Mouse (Mus musculus): ENCODE measurements around the gene Olfr1444.
A peak's percentile ranks its signal among the peaks of the same experiment; 100 is the strongest.

Olfr1444 gene

GRCm38 (mm10) chr19:12856983-12857382 is at the start of gene Olfr1444:
Gene Olfr1444, plus strand, starts transcription at chr19:12857283.
- DNase-seq (ENCODE audit: low spot score) = no peak

DNA sequence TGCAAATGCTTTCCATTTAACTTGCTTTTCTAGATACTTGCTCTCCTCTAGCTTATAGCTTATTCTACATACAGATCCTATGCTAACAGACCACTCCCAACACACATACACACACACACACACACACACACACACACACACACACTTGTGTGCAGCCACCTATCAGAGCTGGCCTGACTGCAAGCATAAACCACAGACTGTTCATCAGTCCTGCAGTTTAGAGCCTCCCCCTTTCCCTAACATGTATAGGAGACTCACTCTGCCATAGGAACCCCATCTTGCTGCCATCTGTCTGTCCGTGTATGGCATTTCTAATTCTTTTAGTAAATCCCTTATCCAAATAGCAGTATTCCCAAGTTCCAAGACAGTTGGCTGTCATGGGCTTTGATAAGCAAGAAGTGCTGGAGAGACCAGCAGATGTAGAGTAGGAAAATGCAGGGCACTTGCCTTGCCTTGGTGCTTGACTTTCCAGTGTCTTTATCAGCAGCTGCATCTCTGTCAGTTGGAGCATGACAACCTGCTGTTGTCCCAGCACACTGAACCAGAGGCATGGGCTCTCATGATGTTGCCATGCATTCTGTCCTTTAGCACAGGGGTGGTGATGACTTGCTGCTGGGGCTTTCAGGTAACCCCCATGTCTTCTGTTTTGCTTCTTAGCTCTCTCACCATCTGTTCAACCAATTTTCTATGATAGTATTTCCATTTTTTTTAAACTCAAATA is 44.3 kb upstream of the Olfr1444 start:
- DNase-seq (ENCODE audit: low spot score) = no peak

GRCm38 (mm10) chr19:12813883-12814282 is 43.2 kb upstream of the Olfr1444 start:
- no peak for DNase-seq (ENCODE audit: low spot score)

DNA sequence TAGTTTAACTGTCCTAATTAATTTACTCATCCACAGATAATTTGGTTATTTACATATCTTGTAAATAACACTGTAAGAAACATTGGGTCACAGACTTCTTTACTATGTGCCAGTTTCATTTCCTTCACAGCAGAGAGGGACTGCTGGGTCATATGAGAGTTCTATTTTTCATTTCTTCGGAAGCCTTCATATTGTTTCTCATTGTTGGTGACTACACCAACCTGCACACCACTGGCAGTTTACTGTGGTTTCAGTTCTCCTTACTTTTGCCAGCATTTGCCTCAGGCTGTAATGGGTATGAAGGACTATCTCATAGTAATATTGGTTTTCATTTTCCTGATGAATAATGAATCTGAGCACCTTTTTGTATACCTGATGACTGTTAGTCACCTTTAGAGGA is 38.6 kb upstream of the Olfr1444 start:
- DNase-seq (ENCODE audit: low spot score) = no peak

- no peak for DNase-seq (ENCODE audit: low spot score)
These were observed 36.7 kb upstream of the Olfr1444 start for GRCm38 (mm10) chr19:12820383-12820782.

- DNase-seq (ENCODE audit: low spot score) = no peak
These were observed 32.5 kb upstream of the Olfr1444 start for GRCm38 (mm10) chr19:12824549-12824948.

DNA sequence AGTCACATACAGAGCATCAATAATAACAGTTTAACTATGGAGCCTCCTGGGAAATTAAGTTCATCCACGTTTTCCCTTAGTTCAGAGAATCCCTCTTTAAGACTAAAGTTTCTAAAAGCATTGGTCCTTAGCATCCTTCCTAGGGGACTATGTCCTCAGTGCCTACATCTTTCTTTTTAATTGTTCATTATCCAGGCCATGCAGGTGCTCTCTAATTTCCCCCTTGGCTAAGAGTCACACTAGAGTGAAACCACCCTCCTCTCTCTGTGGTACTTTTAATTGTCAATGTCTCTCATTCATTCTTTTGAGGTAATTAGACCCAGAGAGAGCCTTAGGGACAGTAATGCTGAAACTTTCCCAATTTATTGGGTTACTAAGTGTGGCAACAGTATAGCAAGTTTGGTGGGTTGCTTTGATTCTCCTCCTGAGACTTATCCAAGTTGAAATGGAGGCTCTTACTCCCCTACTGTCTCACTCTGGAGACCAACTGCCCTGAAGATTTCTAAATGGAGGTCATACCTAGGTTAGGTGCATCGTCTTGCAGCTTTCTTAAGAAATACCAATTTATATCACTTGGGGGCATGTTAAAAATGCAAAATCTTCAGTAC is 26.2 kb upstream of the Olfr1444 start:
- no peak for DNase-seq (ENCODE audit: low spot score)

GRCm38 (mm10) chr19:12831559-12831958 is 25.5 kb upstream of the Olfr1444 start:
- DNase-seq (ENCODE audit: low spot score) = no peak

DNA sequence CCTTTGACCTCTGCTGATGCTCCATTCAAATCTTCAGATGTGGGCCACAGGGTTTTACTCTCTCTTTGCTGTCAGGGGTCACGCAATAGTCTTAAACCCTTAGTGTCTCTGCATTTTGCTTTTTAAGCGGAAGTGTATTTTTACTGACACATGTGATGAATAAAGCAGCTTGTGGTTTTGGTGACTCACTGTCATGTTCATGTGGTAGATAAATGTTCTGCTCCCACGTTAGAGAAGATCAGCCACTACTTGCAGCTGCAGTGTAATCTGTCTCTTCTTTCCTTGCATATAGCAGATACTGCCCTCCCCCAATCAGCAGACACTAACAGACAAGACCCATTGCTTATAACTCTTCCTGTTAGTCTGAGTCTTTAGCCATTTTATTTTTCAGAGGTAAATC is 23.5 kb upstream of the Olfr1444 start:
- DNase-seq (ENCODE audit: low spot score) = peak; percentile 24

- DNase-seq (ENCODE audit: low spot score) = no peak
These were observed 18.6 kb upstream of the Olfr1444 start for GRCm38 (mm10) chr19:12838507-12838906.

GRCm38 (mm10) chr19:12846382-12846781 is 10.7 kb upstream of the Olfr1444 start, which contains the start of gene Gm5244:
Gene Gm5244, plus strand, starts transcription at chr19:12846682.
- no peak for DNase-seq (ENCODE audit: low spot score)

DNA sequence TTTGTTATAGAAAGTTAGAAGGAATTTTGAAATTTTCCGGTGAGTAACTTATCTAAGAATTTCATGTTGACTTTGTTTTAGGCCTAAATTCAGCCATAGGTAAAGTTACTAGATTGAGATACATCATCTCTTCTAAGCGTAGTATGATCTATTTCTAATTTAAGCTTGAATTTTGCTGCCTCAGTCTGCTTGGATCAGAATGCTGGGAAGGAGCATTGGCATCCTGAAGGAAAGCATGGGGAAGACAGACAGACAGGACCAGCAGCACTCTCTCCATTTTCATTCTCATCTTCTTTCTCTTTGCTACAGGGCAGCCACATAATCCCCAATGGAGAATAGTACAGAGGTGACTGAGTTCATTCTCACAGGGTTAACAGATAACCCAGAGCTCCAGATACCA is 26.5 kb downstream of the Olfr1444 start, which contains the start of gene Olfr1445:
Gene Olfr1445 (plus strand): TSS at position 301 of the 400 bp plus-strand sequence.
- no peak for DNase-seq (ENCODE audit: low spot score)

GRCm38 (mm10) chr19:12893424-12893823 is 36.3 kb downstream of the Olfr1444 start, which contains the start of gene Olfr1446:
Gene Olfr1446, minus strand, starts transcription at chr19:12893524.
- no peak for DNase-seq (ENCODE audit: low spot score)

DNA sequence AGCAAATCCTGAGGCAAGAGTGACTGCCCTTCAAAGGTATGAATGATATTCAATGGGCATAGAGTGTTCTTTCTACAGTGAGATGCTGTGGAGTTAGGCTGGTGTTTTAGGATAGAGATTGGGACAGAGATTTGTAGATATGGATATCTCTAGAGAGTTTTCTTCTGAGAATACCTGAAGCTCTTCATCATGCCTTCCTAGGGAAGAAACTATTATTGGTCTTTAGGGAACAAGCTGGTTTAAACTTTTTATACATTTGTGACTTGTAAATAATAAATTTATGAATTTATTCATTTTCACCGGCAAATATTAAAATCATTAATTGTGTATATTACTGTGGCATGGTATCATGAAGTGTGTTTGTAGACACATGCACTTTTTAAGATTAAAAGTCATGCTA is 46.6 kb downstream of the Olfr1444 start, which contains the start of gene Olfr1447:
Gene Olfr1447 (minus strand): TSS at position 101 of the 400 bp plus-strand sequence.
- DNase-seq (ENCODE audit: low spot score) = no peak

Measured in layer of hippocampus, adult 9-10 months (tissue).